Mouse (Mus musculus) kidney, postnatal 4 days (tissue): ENCODE results near the gene Car10.
A peak's percentile ranks its signal among the peaks of the same experiment; 100 is the strongest.
"Not testable (repeated sequence)": the region's sequence is repeated elsewhere in the genome, so short reads cannot be mapped to it uniquely, and the experiment has no call there.

ENCODE experiments used
- DNase-seq, 2 experiments: peaks; one replicate each; pipeline ENCODE4 v3.0.0; 2021; ENCODE audit warnings: mixed read lengths in 2 of 2

The Car10 gene

GRCm38 (mm10) chr11:93173533-93174308, 75.9 kb downstream of the Car10 start:
- no peak for DNase-seq

GRCm38 (mm10) chr11:93185477-93185876, 87.6 kb downstream of the Car10 start:
- no peak for DNase-seq

- no peak for DNase-seq
Observed at GRCm38 (mm10) chr11:93186163-93186562, 88.3 kb downstream of the Car10 start.

GRCm38 (mm10) chr11:93188621-93189020, 90.8 kb downstream of the Car10 start:
- DNase-seq: no peak

GRCm38 (mm10) chr11:93200046-93200445, 102.2 kb downstream of the Car10 start:
- no peak for DNase-seq

- no peak for DNase-seq
Observed at GRCm38 (mm10) chr11:93217457-93217856, 119.6 kb downstream of the Car10 start.

- DNase-seq: no peak
Observed at GRCm38 (mm10) chr11:93230057-93230456, 132.2 kb downstream of the Car10 start.

- DNase-seq: no peak
Observed at GRCm38 (mm10) chr11:93249771-93250265, 152.0 kb downstream of the Car10 start.

GRCm38 (mm10) chr11:93251766-93252165, 153.9 kb downstream of the Car10 start:
- DNase-seq: no peak

GRCm38 (mm10) chr11:93263979-93264378, 166.2 kb downstream of the Car10 start:
- no peak for DNase-seq

- peak in 1 of 2 experiments; percentile 1 for DNase-seq
Observed at GRCm38 (mm10) chr11:93272016-93272415, 174.2 kb downstream of the Car10 start.

GRCm38 (mm10) chr11:93273906-93274305, 176.1 kb downstream of the Car10 start:
- peak; percentile 1 to 2 for DNase-seq

- DNase-seq: no peak
Observed at GRCm38 (mm10) chr11:93293661-93294060, 195.8 kb downstream of the Car10 start.

GRCm38 (mm10) chr11:93309981-93310380, 212.2 kb downstream of the Car10 start:
- no peak for DNase-seq

- no peak for DNase-seq
Observed at GRCm38 (mm10) chr11:93337756-93338155, 239.9 kb downstream of the Car10 start.

GRCm38 (mm10) chr11:93343961-93344360, 246.1 kb downstream of the Car10 start:
- no peak for DNase-seq

GRCm38 (mm10) chr11:93344869-93345268, 247.0 kb downstream of the Car10 start:
- DNase-seq: no peak

- DNase-seq: no peak
Observed at GRCm38 (mm10) chr11:93361576-93361975, 263.7 kb downstream of the Car10 start.

GRCm38 (mm10) chr11:93364171-93364570, 266.3 kb downstream of the Car10 start:
- no peak for DNase-seq

GRCm38 (mm10) chr11:93367244-93367643, 269.4 kb downstream of the Car10 start:
- no peak for DNase-seq

- DNase-seq: no peak
Observed at GRCm38 (mm10) chr11:93367740-93368139, 269.9 kb downstream of the Car10 start.

GRCm38 (mm10) chr11:93373697-93374354, 276.0 kb downstream of the Car10 start:
- no peak for DNase-seq

- no peak for DNase-seq
Observed at GRCm38 (mm10) chr11:93391159-93391558, 293.3 kb downstream of the Car10 start.

GRCm38 (mm10) chr11:93393371-93393770, 295.5 kb downstream of the Car10 start:
- not testable (repeated sequence) for DNase-seq
